Mouse (Mus musculus) lung, postnatal 4 days (tissue): ENCODE data around the gene Adipor1.
"Not testable (repeated sequence)": the region's sequence is repeated elsewhere in the genome, so short reads cannot be mapped to it uniquely, and the experiment has no call there.

Experiments used
- DNase-seq, 2 experiments: peaks; one replicate each; pipeline ENCODE4 v3.0.0; 2021

Adipor1 gene

GRCm38 (mm10) chr1:134419751-134420458 is 4.7 kb downstream of the Adipor1 start:
- peak; percentile 38 to 44 for DNase-seq

DNA sequence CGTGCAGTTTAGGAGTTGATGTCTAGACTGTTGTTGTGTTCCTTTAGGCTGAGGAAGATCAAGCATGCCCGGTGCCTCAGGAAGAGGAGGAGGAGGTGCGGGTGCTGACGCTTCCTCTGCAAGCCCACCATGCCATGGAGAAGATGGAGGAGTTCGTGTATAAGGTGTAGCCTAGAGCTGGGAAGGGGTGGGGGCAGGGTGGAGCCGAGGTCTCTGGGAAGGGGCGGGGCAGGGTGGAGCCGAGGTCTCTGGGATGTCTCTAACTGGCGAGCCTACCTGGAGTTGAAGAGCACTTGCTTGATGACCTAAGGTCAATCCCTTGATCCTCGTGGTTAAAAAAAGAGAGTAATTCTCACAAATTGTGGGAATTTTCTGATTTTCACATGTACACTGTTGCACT is 8.7 kb downstream of the Adipor1 start:
- DNase-seq = no peak

DNA sequence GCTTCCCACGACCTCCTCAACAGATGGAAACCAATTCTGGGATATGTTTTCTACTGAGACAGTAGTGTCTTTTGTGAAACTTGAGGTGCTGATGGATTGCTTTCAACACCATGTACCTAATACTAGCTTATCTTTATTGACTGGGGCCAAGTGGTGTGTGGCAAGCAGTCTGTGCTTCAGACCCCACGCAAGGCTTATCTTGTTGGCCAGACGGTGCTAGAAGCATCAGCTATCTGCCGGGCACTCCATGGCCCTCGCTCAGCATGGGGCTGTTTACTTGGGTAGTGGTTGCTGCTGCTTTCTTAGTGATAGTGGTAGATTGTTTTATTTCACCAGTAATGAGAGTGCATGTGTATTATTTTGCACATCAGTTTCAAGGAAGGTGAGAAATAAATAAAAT is 11.1 kb downstream of the Adipor1 start:
- DNase-seq = no peak

GRCm38 (mm10) chr1:134433002-134433401 is 17.8 kb downstream of the Adipor1 start:
- no peak for DNase-seq

GRCm38 (mm10) chr1:134433473-134433872 is 18.3 kb downstream of the Adipor1 start:
- no peak for DNase-seq

DNA sequence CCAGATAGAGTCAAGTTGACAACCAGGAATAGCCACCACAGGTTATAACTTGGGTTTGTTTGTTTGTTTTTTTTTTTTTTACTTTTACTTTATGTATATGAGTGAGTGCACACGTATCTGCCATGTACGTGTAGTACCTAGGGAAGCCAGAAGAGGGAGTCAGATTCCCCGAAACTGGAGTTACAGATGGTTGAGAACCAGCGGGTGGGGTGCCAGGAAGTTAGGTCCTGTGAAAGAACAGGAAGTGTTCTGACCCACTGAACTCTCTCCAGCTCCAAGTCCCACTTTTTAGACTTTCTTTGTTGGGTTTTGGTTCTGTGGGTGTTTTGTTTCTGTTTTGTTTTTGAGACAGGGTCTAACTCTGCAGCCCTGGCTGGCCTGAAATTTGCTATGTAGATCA is 20.2 kb downstream of the Adipor1 start:
- DNase-seq = peak in 1 of 2 experiments; percentile 42

DNA sequence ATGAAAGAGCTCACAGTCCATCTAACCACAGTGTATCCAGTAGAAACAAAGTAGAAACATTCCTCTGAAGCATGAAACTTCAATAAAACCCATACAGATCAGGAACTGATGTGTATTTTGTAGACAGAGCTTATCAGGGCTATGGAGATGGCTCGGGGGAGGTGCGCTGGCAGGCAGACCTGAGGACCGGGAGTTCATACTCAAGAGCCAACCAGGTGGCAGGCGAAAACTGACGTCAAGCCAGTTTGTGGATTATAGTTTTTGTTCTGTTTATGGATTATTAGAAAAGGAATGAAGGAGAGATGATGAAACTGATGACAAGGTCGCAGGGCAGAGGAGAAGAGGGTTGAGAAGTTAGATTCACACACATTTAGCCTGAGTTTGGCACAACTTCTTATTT is 25.3 kb downstream of the Adipor1 start:
- no peak for DNase-seq

DNA sequence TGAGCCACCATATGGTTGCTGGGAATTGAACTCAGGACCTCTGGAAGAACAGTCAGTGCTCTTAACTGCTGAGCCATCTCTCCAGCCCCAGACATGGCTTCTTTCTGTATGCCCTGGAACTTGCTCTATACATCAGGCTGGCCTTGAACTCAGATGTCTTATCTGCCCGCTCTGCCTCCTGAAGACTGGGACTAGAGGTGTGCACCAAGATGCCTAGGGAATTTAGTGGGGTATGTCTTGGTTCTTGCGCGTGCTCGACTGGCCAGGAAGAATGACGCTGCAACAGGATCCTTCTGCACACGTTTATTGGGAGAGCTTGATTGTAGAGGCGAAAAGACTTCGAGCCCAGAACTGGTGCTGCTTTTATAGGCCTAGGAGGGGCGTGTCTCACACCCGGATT is 26.6 kb downstream of the Adipor1 start:
- not testable (repeated sequence) for DNase-seq

- DNase-seq = no peak
Observed at GRCm38 (mm10) chr1:134442394-134442793, 27.2 kb downstream of the Adipor1 start.

DNA sequence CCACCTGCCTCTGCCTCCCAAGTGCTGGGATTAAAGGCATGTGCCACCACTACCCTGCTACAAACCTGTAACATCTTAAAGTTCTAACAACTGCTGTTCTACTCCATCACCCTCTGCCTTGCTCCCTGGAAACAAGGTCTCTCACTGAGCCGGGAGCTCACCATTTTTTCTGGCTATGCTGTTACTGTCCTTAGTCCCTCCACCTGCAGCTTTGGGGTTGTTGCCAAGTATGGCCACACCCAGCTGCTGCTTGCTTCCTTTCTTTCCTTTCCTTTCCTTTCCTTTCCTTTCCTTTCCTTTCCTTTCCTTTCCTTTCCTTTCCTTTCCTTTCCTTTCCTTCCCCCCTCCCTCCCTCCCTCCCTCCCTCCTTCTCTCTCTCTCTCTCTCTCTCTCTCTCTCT is 28.1 kb downstream of the Adipor1 start:
- not testable (repeated sequence) for DNase-seq

DNA sequence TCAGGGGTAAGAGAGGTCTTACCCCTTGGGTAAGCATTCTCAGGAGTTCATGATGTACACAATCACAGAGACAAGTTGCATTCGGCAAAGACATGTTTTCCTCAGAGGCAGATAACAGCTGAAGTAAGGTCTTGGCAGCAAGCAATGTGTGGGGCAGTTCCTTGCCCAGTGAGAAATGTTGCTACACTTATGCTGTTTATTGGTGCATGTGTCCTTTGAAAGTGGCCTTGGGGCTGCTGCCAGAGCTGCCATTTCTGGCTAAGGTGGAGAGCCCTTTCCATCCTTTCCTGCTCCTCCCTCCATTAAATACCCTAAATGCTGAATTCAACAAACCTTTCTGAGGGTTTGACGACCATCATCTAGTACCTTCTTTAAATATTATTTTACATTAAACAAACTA is 30.2 kb downstream of the Adipor1 start:
- DNase-seq = no peak

DNA sequence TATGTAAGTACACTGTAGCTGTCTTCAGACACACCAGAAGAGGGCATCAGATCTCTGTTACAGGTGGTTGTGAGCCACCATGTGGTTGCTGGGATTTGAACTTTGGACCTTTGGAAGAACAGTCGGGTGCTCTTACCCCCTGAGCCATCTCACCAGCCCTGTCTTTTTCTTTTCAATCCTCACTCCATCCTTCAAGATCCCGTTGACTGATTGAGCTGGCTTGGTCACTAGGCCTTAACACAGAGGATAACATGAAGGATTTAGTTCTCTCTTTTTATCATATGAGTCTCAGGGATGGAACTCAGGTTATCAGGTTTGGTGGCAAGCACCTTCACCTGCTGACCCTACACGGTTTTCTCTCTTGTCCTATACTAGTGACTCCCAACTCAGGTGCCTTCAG is 33.4 kb downstream of the Adipor1 start:
- not testable (repeated sequence) for DNase-seq

GRCm38 (mm10) chr1:134450201-134450600 is 35.0 kb downstream of the Adipor1 start:
- no peak for DNase-seq

- DNase-seq = peak in 1 of 2 experiments; percentile 61
Observed at GRCm38 (mm10) chr1:134450986-134451385, 35.8 kb downstream of the Adipor1 start.

- peak; percentile 94 to 96 for DNase-seq
Observed at GRCm38 (mm10) chr1:134454904-134455824, 40.0 kb downstream of the Adipor1 start, which contains the start of gene Klhl12. TSS of gene Klhl12 (plus strand) at chr1:134455531.

- DNase-seq = no peak
Observed at GRCm38 (mm10) chr1:134456060-134456459, 40.9 kb downstream of the Adipor1 start.

DNA sequence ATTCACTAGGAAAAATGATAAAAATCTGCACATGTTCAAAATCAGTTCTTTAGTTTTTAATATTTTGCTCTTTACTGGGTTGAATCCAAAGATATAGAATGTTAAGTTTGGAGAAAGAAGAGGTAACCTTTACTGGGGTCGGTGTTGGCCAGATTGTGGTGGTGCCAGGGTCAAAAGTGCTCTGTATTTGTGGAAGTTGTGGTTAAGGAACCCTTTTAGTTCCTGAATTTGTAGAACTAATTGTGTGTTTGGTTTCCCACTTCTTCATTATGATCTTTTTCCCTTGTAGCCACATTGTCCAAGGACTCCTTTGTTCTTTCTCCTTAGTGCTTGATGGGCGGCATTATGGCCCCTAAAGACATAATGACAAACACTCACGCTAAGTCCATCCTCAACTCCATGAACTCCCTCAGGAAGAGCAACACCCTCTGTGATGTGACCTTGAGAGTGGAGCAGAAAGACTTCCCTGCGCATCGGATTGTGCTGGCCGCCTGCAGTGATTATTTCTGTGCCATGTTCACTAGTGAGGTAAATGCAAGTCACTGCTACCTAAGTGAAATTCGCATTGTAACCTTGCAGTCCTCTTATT is 43.1 kb downstream of the Adipor1 start:
- no peak for DNase-seq

DNA sequence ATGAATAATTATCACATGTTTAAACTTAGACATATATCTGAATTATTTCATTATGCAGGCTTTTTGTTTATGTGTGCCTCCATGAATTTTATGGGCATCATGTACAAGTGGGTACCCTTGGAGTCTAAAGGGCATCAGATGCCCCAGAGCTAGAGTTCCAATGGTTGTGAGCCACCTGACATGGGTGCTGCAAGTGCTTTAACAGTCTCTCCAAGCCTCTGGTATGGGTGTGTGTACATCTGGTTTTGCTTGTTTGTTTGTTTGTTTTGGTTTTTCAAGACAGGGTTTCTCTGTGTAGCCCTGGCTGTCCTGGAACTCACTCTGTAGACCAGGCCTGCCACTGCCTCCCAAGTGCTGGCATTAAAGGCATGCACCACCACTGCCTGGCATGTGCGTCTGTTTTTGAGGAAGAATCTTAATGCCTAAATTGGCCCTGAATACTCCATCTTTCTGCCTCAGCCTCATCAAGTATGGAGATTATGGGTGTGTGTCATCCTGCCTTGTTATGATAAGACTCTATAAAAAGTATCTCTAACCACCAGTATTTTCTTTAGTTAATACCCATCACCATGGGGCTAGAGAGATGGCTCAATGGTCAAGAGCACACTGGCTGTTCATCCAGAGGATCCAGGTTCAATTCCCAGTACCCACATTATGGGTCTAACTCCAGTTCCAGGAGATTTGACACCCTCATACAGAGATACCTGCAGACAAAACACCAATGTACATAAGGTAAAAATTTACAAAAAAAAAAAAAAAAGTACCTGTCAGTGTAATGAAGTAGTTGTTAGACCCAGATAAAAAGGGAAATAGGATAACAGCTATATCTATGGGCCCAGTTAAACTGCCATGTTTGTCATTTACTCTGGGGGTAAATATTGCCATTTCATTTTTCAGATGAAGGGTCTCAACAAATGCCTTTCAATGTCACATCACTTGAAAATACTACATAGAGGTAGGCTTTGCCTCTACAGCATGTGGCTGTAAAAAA is 45.4 kb downstream of the Adipor1 start:
- no peak for DNase-seq
